Mouse (Mus musculus): Measurements from ENCODE around the gene Ino80b. TPM values are rescaled to one million over a fixed set of nuclear protein-coding genes. Genes with fewer than 3 reads are reported as not detected.

The Ino80b gene
- 37.3 and 39.4 TPM in 2 replicates for polyA plus RNA-seq (2012; rRNA removed)

DNA sequence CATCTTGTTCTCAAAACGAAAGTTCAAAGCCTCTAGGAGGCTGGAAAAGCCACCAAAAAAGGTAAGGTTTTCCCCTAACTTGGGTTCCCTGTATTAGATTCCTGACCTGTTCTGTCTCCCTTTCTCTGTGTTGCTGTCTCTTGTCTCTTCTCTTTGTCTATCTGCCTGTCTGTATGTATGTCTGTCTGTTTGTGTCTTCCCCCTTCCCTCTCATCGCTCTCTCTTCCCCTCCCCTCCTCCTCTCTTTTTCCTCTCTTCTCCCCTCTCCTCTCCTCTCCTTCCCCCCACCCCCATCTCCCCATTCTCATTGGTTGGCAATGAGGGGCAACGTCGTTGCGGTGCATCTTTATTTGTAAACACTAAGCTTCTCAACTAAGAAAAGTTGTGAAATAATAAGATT lies at the start of gene Ino80b:
Gene Ino80b, minus strand, starts transcription at position 101 of the 400 bp plus-strand sequence.

GRCm38 (mm10) chr6:83165607-83166242 lies 40.5 kb upstream of the Ino80b start, which contains the start of gene Dctn1:
Gene Dctn1, plus strand, starts transcription at chr6:83165920.

GRCm38 (mm10) chr6:83156259-83156684 lies 31.0 kb upstream of the Ino80b start, which contains the start of the genes Wdr54 and 1700003E16Rik:
Gene Wdr54, minus strand, starts transcription at chr6:83156397.
Gene 1700003E16Rik, plus strand, starts transcription at chr6:83156404.

GRCm38 (mm10) chr6:83134951-83135513 lies 9.8 kb upstream of the Ino80b start, which contains the start of gene Rtkn:
Gene Rtkn, plus strand, starts transcription at chr6:83135463.

GRCm38 (mm10) chr6:83120930-83121862 lies 4.0 kb downstream of the Ino80b start, which contains the start of gene Wbp1:
Gene Wbp1, minus strand, starts transcription at chr6:83121559.

GRCm38 (mm10) chr6:83115011-83115671 lies 10.1 kb downstream of the Ino80b start, which contains the start of gene Mogs:
Gene Mogs, plus strand, starts transcription at chr6:83115496.

GRCm38 (mm10) chr6:83108762-83109668 lies 16.2 kb downstream of the Ino80b start, which contains the start of gene Mrpl53:
Gene Mrpl53, plus strand, starts transcription at chr6:83109040.

GRCm38 (mm10) chr6:83101316-83101687 lies 23.9 kb downstream of the Ino80b start, which contains the start of the genes Ccdc142 and Gm42688:
Gene Ccdc142, plus strand, starts transcription at chr6:83101601.
Gene Gm42688, plus strand, starts transcription at chr6:83101617.

DNA sequence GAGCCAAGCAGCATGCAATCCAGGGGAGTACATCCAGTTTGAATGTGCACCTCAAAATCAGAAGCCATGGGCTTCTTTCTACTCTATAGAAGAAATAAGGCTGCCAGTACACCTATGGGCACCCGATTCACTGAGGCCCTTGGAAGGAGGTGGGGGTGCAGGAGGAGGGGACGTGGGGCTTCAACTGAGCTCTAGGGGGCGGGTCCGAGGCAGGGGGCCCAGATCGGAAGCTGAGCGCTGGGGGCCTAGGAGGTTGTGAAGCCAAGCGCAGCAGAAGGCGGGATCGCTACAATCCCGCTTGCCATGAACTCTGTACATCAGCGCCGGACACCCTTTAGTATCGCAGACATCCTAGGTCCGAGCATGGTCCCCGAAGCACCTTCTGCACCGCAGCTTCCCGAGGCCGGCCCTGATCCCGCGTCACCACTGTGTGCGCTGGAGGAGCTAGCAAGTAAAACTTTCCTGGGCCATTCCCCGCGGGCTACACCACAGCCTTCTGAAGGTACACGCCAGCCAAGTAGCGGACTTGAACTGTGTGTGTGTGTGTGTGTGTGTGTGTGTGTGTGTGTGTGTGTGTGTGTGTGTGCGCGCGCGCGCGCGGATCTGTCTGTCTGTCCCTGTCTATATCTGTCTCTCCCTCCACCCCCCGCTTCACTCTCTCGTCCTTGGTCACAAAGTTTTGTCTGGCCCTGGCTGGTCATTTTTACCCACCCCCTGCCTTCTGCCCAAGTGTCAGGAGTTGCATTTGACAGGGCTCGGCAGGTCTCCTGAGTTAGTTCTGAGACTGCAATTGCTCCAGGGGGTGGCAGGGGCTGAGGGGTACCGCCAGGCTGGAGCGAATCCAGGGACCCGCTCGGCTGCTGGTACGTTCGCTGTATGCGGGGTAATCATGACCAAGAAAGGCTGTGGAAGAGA lies 38.9 kb downstream of the Ino80b start, which contains the start of gene Lbx2:
Gene Lbx2, plus strand, starts transcription at position 247 of the 915 bp plus-strand sequence.

GRCm38 (mm10) chr6:83077630-83078323 lies 47.5 kb downstream of the Ino80b start, which contains the start of gene Pcgf1:
Gene Pcgf1, plus strand, starts transcription at chr6:83077869.

Other genes with a start within 250 kb of the Ino80b start
- gene Sema4f, start 185.7 kb downstream of the Ino80b start, polyA plus RNA-seq (2012; rRNA removed): 30.8 and 31.4 TPM in 2 replicates
- 0.05 and 0.61 TPM in 2 replicates for gene M1ap, start 178.5 kb downstream of the Ino80b start, polyA plus RNA-seq (2012; rRNA removed)
- gene Dok1, start 92.0 kb downstream of the Ino80b start, polyA plus RNA-seq (2012; rRNA removed): 1.7 and 2.2 TPM in 2 replicates
- gene Loxl3, start 91.3 kb downstream of the Ino80b start, polyA plus RNA-seq (2012; rRNA removed): 5.8 and 6.2 TPM in 2 replicates
- gene Aup1, start 70.9 kb downstream of the Ino80b start, polyA plus RNA-seq (2012; rRNA removed): 260 and 270 TPM in 2 replicates
- 86.0 and 91.4 TPM in 2 replicates for gene Htra2, start 70.2 kb downstream of the Ino80b start, polyA plus RNA-seq (2012; rRNA removed)
- 0.70 and 0.74 TPM in 2 replicates for gene Dqx1, start 67.6 kb downstream of the Ino80b start, polyA plus RNA-seq (2012; rRNA removed)
- gene Tlx2, start 55.1 kb downstream of the Ino80b start, polyA plus RNA-seq (2012; rRNA removed): 1.2 TPM in 1 of 2 replicates, not detected in the other
- gene Pcgf1, start 47.6 kb downstream of the Ino80b start, polyA plus RNA-seq (2012; rRNA removed): 53.5 and 53.6 TPM in 2 replicates
- 0.16 and 0.57 TPM in 2 replicates for gene Lbx2, start 39.1 kb downstream of the Ino80b start, polyA plus RNA-seq (2012; rRNA removed)
- 13.9 TPM in 2 replicates for gene Ccdc142, start 23.8 kb downstream of the Ino80b start, polyA plus RNA-seq (2012; rRNA removed)
- gene Gm42688, start 23.8 kb downstream of the Ino80b start, polyA plus RNA-seq (2012; rRNA removed): 13.6 and 13.9 TPM in 2 replicates
- gene Mrpl53, start 16.4 kb downstream of the Ino80b start, polyA plus RNA-seq (2012; rRNA removed): 103 and 111 TPM in 2 replicates
- 45.7 and 48.5 TPM in 2 replicates for gene Mogs, start 9.9 kb downstream of the Ino80b start, polyA plus RNA-seq (2012; rRNA removed)
- gene Wbp1, start 3.9 kb downstream of the Ino80b start, polyA plus RNA-seq (2012; rRNA removed): 152 and 163 TPM in 2 replicates
- gene Rtkn, start 10.0 kb upstream of the Ino80b start, polyA plus RNA-seq (2012; rRNA removed): 13.7 and 18.2 TPM in 2 replicates
- 25.6 and 26.5 TPM in 2 replicates for gene Wdr54, start 31.0 kb upstream of the Ino80b start, polyA plus RNA-seq (2012; rRNA removed)
- gene 1700003E16Rik, start 31.0 kb upstream of the Ino80b start, polyA plus RNA-seq (2012; rRNA removed): 8.3 TPM in 2 replicates
- 230 and 248 TPM in 2 replicates for gene Dctn1, start 40.5 kb upstream of the Ino80b start, polyA plus RNA-seq (2012; rRNA removed)
- 0.41 and 1.3 TPM in 2 replicates for gene Slc4a5, start 94.4 kb upstream of the Ino80b start, polyA plus RNA-seq (2012; rRNA removed)
- gene Mthfd2, start 200.5 kb upstream of the Ino80b start, polyA plus RNA-seq (2012; rRNA removed): 17.9 and 20.7 TPM in 2 replicates
- gene Mob1a, start 200.6 kb upstream of the Ino80b start, polyA plus RNA-seq (2012; rRNA removed): 21.3 and 21.8 TPM in 2 replicates
- gene Bola3, start 223.7 kb upstream of the Ino80b start, polyA plus RNA-seq (2012; rRNA removed): 20.9 and 27.3 TPM in 2 replicates